Mouse (Mus musculus) left cerebral cortex, adult 8-10 months (tissue): Measurements from ENCODE around the gene Ice2. TPM values are rescaled to one million over a fixed set of nuclear protein-coding genes. Genes with fewer than 3 reads are reported as not detected.

Experiments used
- DNase-seq, 2 experiments: peaks; one replicate each; pipeline ENCODE4 v3.0.0; 2022; ENCODE audit warnings: low spot score in 2 of 2
- total RNA-seq, 4 experiments: library from RNA; stranded (reverse); gene quantifications; 2 replicates each; pipeline ENCODE4 v1.2.4; 2022

Gene Ice2
- total RNA-seq, 4 experiments from 2014 or later = 9.4 to 14.5 (median 11.6) TPM

- no peak for DNase-seq
Measured at GRCm38 (mm10) chr9:69398453-69398850, 746 bp downstream of the Ice2 start.

GRCm38 (mm10) chr9:69404671-69405070 lies 7.0 kb downstream of the Ice2 start:
- DNase-seq = no peak

GRCm38 (mm10) chr9:69419476-69419875 lies 21.8 kb downstream of the Ice2 start:
- DNase-seq = no peak

- no peak for DNase-seq
Measured at GRCm38 (mm10) chr9:69430531-69430930, 32.8 kb downstream of the Ice2 start.

- no peak for DNase-seq
Measured at GRCm38 (mm10) chr9:69431863-69432555, 34.3 kb downstream of the Ice2 start.

GRCm38 (mm10) chr9:69435194-69435593 lies 37.5 kb downstream of the Ice2 start:
- no peak for DNase-seq

- no peak for DNase-seq
Measured at GRCm38 (mm10) chr9:69435662-69436061, 38.0 kb downstream of the Ice2 start.

GRCm38 (mm10) chr9:69439805-69440357 lies 42.2 kb downstream of the Ice2 start:
- DNase-seq = no peak

- DNase-seq = no peak
Measured at GRCm38 (mm10) chr9:69442471-69443038, 44.8 kb downstream of the Ice2 start.

- no peak for DNase-seq
Measured at GRCm38 (mm10) chr9:69443203-69443602, 45.5 kb downstream of the Ice2 start.

GRCm38 (mm10) chr9:69448801-69449200 lies 51.1 kb downstream of the Ice2 start:
- no peak for DNase-seq

- no peak for DNase-seq
Measured at GRCm38 (mm10) chr9:69450636-69451035, 52.9 kb downstream of the Ice2 start.

GRCm38 (mm10) chr9:69451886-69452810 lies 54.4 kb downstream of the Ice2 start:
- DNase-seq = no peak

- peak in 1 of 2 experiments; percentile 11 for DNase-seq
Measured at GRCm38 (mm10) chr9:69453066-69453900, 55.6 kb downstream of the Ice2 start, which contains the start of gene Anxa2. Anxa2 (plus strand) TSS chr9:69453620.

GRCm38 (mm10) chr9:69453901-69454666 lies 56.4 kb downstream of the Ice2 start:
- DNase-seq = no peak

GRCm38 (mm10) chr9:69454691-69455090 lies 57.0 kb downstream of the Ice2 start:
- DNase-seq = no peak

GRCm38 (mm10) chr9:69455391-69455790 lies 57.7 kb downstream of the Ice2 start:
- DNase-seq = no peak

- no peak for DNase-seq
Measured at GRCm38 (mm10) chr9:69456406-69457075, 58.8 kb downstream of the Ice2 start.

- no peak for DNase-seq
Measured at GRCm38 (mm10) chr9:69457143-69457542, 59.4 kb downstream of the Ice2 start.
